Mouse (Mus musculus) cerebral cortex, adult 2 months (tissue): ENCODE results near the gene Mocs1.

Experiments used
- WGBS: fragments of 180-500 bp; shearing (Covaris S2); methylation state at CpG from one replicate; pipeline ENCODE4 v1.1.7; 2018; 5-methylcytosine and 5-hydroxymethylcytosine counted together

Mocs1 gene

DNA sequence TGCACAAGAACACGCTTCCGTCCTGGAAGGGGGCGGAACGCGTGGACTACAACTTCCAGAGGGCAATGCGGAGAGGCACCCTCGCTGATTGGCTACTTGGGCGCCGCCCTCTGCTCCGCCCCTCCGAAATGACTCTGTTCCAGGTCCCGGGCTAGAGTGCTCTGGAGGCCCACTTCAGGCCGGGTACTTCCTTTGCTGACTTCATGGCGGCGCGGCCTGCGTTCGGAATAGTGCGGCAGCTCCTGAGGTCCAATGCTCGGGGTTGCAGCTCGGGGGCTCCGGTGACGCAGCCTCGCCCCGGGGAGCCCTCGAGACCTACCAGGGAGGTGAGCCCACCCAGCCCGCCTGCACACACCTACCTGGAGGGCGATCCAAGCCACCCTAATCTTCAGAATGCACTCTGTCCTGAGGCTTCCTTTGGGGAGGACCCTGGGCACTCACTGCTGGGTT, at the start of gene Mocs1:
TSS of gene Mocs1 (plus strand) at position 124 of the 450 bp plus-strand sequence.
- WGBS: under 1% methylated on average over 28 of the region's 28 CpGs

DNA sequence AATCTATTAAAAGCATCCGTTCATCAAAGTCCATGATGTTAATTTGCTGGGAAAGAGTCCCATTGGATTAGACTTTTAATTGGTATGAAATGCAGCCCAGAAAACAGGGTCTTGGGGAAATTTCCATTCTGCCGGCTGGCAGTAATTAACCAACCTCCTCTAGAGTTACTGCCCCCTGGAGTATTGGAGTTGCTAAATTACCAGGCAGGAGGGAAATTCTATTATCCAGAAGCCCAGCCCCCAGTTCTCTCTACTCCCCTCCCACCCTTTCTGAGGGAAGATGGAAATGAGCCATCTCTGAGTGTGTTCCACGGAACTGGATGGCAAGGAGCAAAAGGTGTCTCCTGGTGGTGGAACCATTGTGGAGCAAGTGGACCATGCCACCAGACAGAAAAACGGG, 48.5 kb upstream of the Mocs1 start:
- 75% methylated on average over 4 of the region's 4 CpGs for WGBS

DNA sequence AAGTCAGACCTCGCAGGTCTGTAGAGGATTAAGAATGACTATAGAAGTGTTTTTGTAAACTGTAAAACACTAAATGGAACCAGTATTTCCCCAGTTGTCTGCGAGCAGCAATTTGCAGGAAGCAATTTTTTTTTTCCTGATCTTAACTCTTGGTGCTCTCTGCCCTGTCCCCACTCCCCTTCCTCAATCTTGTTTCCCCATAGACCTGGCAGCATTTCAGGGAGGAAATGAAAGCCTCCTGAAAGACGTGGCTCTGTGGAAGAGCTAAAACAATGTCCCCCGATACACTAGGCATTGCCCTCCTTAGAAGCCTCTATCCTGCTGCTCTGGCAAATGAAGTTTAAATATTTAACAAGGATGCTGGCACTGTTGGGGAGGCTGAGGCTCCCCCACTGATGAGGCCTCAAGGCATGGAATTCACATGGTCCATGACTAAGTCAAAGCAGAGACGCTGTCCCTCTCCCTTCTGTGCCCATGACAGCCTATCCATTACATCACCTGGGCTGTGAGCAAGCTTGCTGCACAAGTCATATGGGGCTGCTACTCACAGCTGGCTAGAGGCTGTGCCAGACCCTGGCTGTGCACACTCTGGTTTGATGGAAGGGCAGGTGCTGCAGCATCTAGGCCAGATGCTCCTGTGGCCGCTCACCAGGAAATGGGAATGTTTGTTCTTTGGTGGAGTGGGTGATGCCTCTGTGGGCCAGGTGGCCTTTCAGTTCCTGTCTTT, 43.8 kb upstream of the Mocs1 start:
- WGBS: 69% methylated on average over 6 of the region's 6 CpGs

DNA sequence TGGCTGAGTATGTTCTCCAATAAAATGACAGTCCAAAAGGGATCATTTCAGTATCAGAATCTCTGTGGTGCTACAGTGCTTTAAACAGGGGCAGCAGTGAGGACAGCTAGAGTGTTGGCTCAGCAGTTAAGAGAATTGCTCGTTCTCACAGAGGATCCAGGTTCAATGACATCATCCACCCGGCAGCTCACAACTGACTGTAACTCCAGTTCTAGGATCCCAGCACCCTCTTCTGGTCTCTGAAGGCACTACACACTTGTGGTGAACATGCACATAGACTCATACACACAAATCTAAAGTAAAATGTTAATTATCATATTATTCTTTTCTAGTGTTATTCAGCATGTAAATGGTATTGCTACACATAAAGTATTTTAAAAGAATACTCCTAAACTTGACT, 40.4 kb upstream of the Mocs1 start:
- 92% methylated on average over 2 of the region's 2 CpGs for WGBS

GRCm38 (mm10) chr17:49392751-49393150, 35.4 kb upstream of the Mocs1 start:
- 23% methylated on average over 1 of the region's 1 CpGs for WGBS

DNA sequence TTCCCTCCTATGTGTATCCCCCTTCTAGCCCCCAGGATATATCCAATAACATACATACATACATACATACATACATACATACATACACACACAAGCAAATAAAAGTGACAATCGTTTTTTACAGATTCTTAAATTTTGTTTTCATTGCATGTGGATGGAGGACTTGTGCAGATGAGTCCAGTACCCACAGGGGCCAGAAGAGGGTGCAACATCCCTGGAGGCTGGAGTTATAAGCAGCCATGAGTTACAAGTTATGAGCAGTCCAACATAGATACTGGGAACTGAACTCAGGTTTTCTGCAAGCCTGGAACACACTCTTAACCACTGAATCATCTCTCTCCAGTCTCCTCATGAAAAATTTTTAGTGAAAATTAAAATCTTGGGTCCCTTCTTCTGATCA, 33.3 kb upstream of the Mocs1 start:
- WGBS: 78% methylated on average over 1 of the region's 1 CpGs

- 61% methylated on average over 4 of the region's 4 CpGs for WGBS
Measured at GRCm38 (mm10) chr17:49399605-49400004, 28.6 kb upstream of the Mocs1 start.

DNA sequence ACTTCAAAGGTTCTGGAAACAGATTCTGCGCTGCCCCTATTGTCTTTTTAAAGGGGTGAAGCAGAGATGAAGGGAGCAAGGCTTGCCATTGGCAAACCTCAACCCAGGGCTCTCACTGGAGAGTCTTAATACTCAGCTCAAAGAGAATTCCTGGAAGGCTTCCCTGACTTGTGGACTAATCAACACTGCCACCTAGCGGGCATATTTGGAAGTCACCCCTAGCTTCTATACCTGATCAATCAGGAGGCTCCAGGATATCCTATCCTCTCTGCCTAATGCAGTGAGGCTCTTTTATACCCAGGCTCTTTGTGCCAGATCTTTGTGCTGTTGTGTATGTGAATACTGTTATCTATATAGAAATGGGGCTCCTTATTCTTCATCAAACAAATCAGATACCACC, 28.0 kb upstream of the Mocs1 start:
- 2% methylated on average over 2 of the region's 2 CpGs for WGBS

- WGBS: 83% methylated on average over 6 of the region's 6 CpGs
Measured at GRCm38 (mm10) chr17:49403151-49403550, 25.0 kb upstream of the Mocs1 start.

- 80% methylated on average over 5 of the region's 5 CpGs for WGBS
Measured at GRCm38 (mm10) chr17:49405927-49406326, 22.2 kb upstream of the Mocs1 start.

GRCm38 (mm10) chr17:49412974-49413373, 15.2 kb upstream of the Mocs1 start:
- WGBS: 74% methylated on average over 5 of the region's 5 CpGs

GRCm38 (mm10) chr17:49413554-49413953, 14.6 kb upstream of the Mocs1 start:
- WGBS: 48% methylated on average over 3 of the region's 3 CpGs

DNA sequence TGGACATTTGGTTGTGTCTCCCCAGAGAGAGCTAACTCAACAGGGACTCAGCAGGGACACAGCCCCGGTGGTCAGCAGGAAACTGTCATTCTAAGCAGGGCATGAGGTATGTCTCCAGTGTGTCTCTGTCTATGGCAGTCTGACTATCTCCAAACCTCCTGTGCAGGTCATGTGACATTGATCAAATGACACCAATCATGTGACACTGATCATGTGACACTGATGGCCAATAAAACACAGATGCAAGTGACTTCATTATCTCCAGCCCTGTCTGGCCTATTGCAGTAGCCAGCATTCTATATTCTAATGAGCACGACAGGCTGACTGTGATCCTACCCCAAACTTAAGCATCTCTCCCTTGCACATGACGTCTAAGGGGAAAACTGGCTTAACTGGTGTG, 11.9 kb upstream of the Mocs1 start:
- WGBS: 85% methylated on average over 3 of the region's 3 CpGs

GRCm38 (mm10) chr17:49419813-49420212, 8.3 kb upstream of the Mocs1 start:
- WGBS: 84% methylated on average over 6 of the region's 6 CpGs

DNA sequence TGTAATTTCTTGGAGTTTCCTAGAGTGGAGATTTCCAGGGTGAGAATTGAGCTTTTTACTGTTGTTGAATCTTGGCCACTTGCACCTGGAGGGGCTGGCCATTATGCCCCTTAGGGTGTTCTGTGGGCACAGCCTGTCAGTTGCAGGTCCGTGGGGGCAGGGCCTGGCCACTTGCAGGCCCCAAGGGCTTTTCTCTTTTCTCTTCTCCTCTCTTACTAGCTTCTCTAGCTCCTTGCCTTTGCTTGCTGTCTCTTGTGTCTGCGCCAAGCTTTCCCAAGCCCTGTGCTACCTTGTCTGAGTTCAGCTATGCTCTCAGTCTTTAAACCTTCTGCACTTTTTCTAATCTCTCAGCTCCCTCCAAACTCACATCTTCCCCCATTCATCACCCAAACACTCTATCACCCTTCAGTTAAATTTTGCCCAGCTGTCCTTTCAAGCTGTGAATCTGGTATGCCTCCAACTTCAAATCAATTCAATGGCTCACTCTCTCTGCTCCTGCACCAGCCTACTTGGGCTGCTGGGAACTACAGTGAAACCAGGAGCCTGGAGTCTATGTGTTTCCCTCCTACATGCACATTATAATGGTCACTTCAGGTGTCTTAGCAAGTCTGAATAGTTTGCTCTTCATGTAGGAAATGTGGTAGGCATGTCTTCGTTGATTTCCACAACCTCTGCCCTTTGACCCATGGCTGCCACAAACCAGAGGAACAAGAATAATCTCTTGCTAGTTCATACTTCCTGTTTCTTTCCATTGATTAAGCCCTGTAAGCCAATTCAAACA, 5.7 kb upstream of the Mocs1 start:
- 76% methylated on average over 3 of the region's 3 CpGs for WGBS

DNA sequence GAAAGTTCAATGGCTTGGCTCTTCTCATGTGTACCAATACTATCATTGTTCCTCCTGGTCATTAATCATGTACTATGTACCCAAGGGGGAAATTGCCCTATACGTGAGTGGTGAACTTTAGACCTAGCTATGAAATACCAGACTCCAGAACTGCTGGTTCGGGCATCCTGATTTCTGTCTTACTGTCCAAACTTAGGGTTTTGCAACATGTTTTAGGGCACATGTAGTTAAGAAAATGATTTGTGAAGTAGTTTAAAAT, 5.2 kb upstream of the Mocs1 start:
- WGBS: 96% methylated on average over 2 of the region's 2 CpGs

DNA sequence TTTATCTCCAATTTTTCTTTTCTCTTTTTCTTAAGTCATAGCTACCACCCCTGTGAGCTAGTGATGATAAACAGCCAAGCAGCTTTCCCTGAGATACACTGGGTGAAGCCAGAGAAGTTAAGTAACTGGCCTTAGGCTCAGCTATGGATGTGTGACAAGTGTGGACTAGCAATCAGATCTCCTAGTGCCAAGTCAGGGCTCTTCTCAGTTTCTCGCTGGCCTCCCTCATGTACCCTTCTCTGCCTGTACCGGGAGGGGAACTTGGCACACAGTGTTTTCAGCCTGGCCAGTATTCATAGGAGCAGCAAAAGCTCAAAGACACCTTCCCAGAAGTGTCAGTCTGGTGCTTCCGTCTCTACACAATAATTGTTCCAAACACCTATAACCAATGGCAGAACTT, 4.3 kb upstream of the Mocs1 start:
- WGBS: 76% methylated on average over 3 of the region's 3 CpGs

DNA sequence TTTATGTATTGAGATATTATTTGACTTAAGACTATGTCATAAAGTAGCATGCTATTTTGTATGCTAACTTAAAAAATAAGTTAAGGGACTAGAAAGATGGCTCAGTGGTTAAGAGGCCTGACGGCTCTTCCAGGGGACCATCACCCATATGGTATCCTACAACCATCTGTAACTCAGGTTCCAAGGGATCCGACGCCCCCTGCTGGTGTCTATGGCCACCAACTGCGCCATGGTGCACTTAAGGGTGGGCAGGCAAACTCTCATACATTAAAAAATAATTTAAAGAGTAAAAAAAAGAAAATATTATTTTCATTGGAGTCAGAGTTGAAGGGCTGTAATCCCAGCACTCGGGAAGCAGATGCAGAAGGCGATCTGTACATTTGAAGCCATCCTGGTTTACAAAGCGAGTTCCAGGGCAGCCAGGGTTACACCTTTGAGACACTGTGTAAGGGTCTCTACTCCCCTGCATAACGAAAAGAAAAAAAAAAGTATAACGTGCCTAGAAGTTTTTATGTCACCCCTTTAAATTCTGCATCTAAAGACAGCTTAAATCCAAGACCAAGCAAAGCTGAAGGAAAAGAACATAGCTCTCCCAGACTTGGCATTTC, 427 bp upstream of the Mocs1 start:
- 19% methylated on average over 9 of the region's 9 CpGs for WGBS

- WGBS: 41% methylated on average over 13 of the region's 13 CpGs
Measured at GRCm38 (mm10) chr17:49428751-49429415, 721 bp downstream of the Mocs1 start.

- WGBS: 87% methylated on average over 6 of the region's 6 CpGs
Measured at GRCm38 (mm10) chr17:49429471-49430129, 1.4 kb downstream of the Mocs1 start.

DNA sequence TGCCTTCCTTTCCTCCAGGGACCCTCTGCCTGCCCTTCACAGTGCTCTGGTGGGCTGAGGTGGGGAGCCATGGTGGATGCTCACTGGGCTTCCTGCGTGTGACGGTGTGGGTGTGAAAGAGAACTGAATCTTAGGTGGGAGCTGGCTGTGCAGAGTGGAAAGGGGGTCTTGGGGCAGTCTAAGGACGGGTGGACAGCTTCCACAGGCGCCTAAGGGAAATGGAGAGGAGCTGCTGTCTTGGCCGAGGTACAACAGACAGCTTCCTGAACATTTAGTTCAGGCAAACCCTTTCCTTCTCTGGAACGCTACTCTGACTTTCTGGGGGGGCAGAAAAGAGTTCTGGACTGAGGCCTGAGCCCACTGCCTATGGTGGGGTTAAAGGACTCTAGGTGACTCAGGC, 2.0 kb downstream of the Mocs1 start:
- 70% methylated on average over 6 of the region's 6 CpGs for WGBS

- 89% methylated on average over 6 of the region's 6 CpGs for WGBS
Measured at GRCm38 (mm10) chr17:49431176-49431575, 3.0 kb downstream of the Mocs1 start.
